Mouse (Mus musculus) forebrain, embryonic 15.5 days (tissue): ENCODE results near the gene Csk. TPM values are rescaled to one million over a fixed set of nuclear protein-coding genes. Genes with fewer than 3 reads are reported as not detected.
A peak's percentile ranks its signal among the peaks of the same experiment; 100 is the strongest.

Experiments used
- ATAC-seq: fragments of 200-750 bp; cut with Nextera tagmentation; replicated peaks from 2 replicates; pipeline ENCODE4 v1.8.0; 2017; ENCODE audit warnings: mild to moderate bottlenecking, moderate TSS enrichment, moderate library complexity
- H3K27ac ChIP-seq: fragments of 300-500 bp; sonication (generic); replicated peaks from 2 replicates; pipeline ENCODE4 v1.5.1; 2015; ENCODE audit warnings: mild to moderate bottlenecking, inconsistent platforms
- H3K27me3 ChIP-seq: fragments of 300-500 bp; sonication (generic); 2 replicates; pipeline ENCODE4 v1.6.1; 2015; ENCODE audit warnings: inconsistent platforms
- H3K36me3 ChIP-seq: fragments of 300-500 bp; sonication (generic); 2 replicates; pipeline ENCODE4 v1.6.1; 2015; ENCODE audit warnings: mild to moderate bottlenecking, inconsistent platforms
- H3K4me1 ChIP-seq: fragments of 300-500 bp; sonication (generic); 2 replicates; pipeline ENCODE4 v1.6.1; 2015; ENCODE audit warnings: inconsistent platforms
- H3K4me2 ChIP-seq: fragments of 300-500 bp; sonication (generic); replicated peaks from 2 replicates; pipeline ENCODE4 v1.6.1; 2015; ENCODE audit warnings: mild to moderate bottlenecking, inconsistent platforms
- H3K4me3 ChIP-seq: fragments of 300-500 bp; sonication (generic); 2 replicates; pipeline ENCODE4 v1.5.1; 2015; ENCODE audit warnings: mild to moderate bottlenecking, inconsistent platforms
- H3K9ac ChIP-seq: fragments of 300-500 bp; sonication (generic); replicated peaks from 2 replicates; pipeline ENCODE4 v1.6.1; 2015; ENCODE audit warnings: mild to moderate bottlenecking, inconsistent platforms
- H3K9me3 ChIP-seq: fragments of 300-500 bp; sonication (generic); 2 replicates; pipeline ENCODE4 v1.6.1; 2016; ENCODE audit warnings: inconsistent platforms
- WGBS: fragments of 180-500 bp; shearing (Covaris S2); methylation state at CpG from one replicate; pipeline ENCODE4 v1.1.7; 2015; ENCODE audit warnings: mixed read lengths; 5-methylcytosine and 5-hydroxymethylcytosine counted together
- polyA plus RNA-seq: library from polyadenylated mRNA; unstranded; fragments of >200 nt; fragmentation: Nextera tagmentation; extraction: Ambion mirVana; gene quantifications from 2 replicates; pipeline ENCODE4 v1.2.1, GENCODE M21; 2015

Csk gene
- polyA plus RNA-seq, 1 experiment from 2014 or later = 41.7 TPM

- Histone ChIP-seq H3K27me3 (no peaks in the 10 kb centered on the region), H3K4me2 (peak overlapping the region; percentile 46), H3K27ac (no peak overlapping the region), H3K9ac (peak overlapping the region; percentile 48), H3K4me3 (peak overlapping the region; percentile 15; the same call in 1 of the 2 replicates), H3K9me3 (no peaks in the 10 kb centered on the region), H3K4me1 (peaks cover 12% of the 10 kb centered on the region), H3K36me3 (no peaks in the 10 kb centered on the region)
- peak; percentile 84 for ATAC-seq
- WGBS = 1% methylated on average over 11 of the region's 11 CpGs
These were observed 2.3 kb upstream of the Csk start for GRCm38 (mm10) chr9:57655749-57656148.

- no peak overlapping the region for H3K9ac ChIP-seq
These were observed 1.5 kb upstream of the Csk start for GRCm38 (mm10) chr9:57654966-57655365.

GRCm38 (mm10) chr9:57652855-57653254 lies 576 bp downstream of the Csk start:
- H3K27me3 ChIP-seq = no peaks in the 10 kb centered on the region
- no peak for ATAC-seq

More at GRCm38 (mm10) chr9:57654966-57655365, 1.5 kb upstream of the Csk start:
- 93% methylated on average over 1 of the region's 1 CpGs for WGBS
- no peak for ATAC-seq
- Histone ChIP-seq H3K4me2 (no peak overlapping the region), H3K9me3 (no peaks in the 10 kb centered on the region), H3K4me1 (peaks cover 14% of the 10 kb centered on the region), H3K4me3 (no peak overlapping the region), H3K27me3 (no peaks in the 10 kb centered on the region), H3K36me3 (no peaks in the 10 kb centered on the region), H3K27ac (no peak overlapping the region)

GRCm38 (mm10) chr9:57652351-57652750 lies 1.1 kb downstream of the Csk start:
- no peaks in the 10 kb centered on the region for H3K9me3 ChIP-seq
- H3K4me3 ChIP-seq = no peak overlapping the region
- H3K4me1 ChIP-seq = peaks cover 14% of the 10 kb centered on the region
- H3K27me3 ChIP-seq = no peaks in the 10 kb centered on the region
- H3K27ac ChIP-seq = no peak overlapping the region
- 66% methylated on average over 9 of the region's 9 CpGs for WGBS
- no peak overlapping the region for H3K9ac ChIP-seq
- ATAC-seq = no peak
- H3K4me2 ChIP-seq = no peak overlapping the region
- no peaks in the 10 kb centered on the region for H3K36me3 ChIP-seq

More at GRCm38 (mm10) chr9:57652855-57653254, 576 bp downstream of the Csk start:
- Histone ChIP-seq H3K27ac (no peak overlapping the region), H3K9me3 (no peaks in the 10 kb centered on the region), H3K36me3 (no peaks in the 10 kb centered on the region), H3K4me3 (no peak overlapping the region), H3K4me2 (no peak overlapping the region), H3K4me1 (peaks cover 14% of the 10 kb centered on the region), H3K9ac (no peak overlapping the region)
- 8% methylated on average over 3 of the region's 3 CpGs for WGBS

- no peak overlapping the region for H3K4me3 ChIP-seq
- peak; percentile 21; the same call in 1 of the 2 replicates for ATAC-seq
- no peaks in the 10 kb centered on the region for H3K27me3 ChIP-seq
- peaks cover 11% of the 10 kb centered on the region for H3K4me1 ChIP-seq
- 42% methylated on average over 6 of the region's 6 CpGs for WGBS
- no peak overlapping the region for H3K4me2 ChIP-seq
- H3K36me3 ChIP-seq = no peaks in the 10 kb centered on the region
- no peak overlapping the region for H3K27ac ChIP-seq
- H3K9ac ChIP-seq = no peak overlapping the region
- no peaks in the 10 kb centered on the region for H3K9me3 ChIP-seq
These were observed 2.6 kb downstream of the Csk start for GRCm38 (mm10) chr9:57650786-57651311.

GRCm38 (mm10) chr9:57650130-57650785 lies 3.2 kb downstream of the Csk start:
- no peak overlapping the region for H3K4me2 ChIP-seq
- H3K4me3 ChIP-seq = no peak overlapping the region
- ATAC-seq = no peak
- WGBS = 94% methylated on average over 6 of the region's 6 CpGs
- no peak overlapping the region for H3K27ac ChIP-seq
- peaks cover 9% of the 10 kb centered on the region for H3K4me1 ChIP-seq
- H3K27me3 ChIP-seq = no peaks in the 10 kb centered on the region
- no peak overlapping the region for H3K9ac ChIP-seq
- H3K9me3 ChIP-seq = no peaks in the 10 kb centered on the region
- no peaks in the 10 kb centered on the region for H3K36me3 ChIP-seq

- no peak overlapping the region for H3K4me2 ChIP-seq
- ATAC-seq = no peak
- peaks cover 30% of the 10 kb centered on the region for H3K4me1 ChIP-seq
- no peaks in the 10 kb centered on the region for H3K27me3 ChIP-seq
- H3K9me3 ChIP-seq = no peaks in the 10 kb centered on the region
- H3K9ac ChIP-seq = no peak overlapping the region
- H3K36me3 ChIP-seq = no peaks in the 10 kb centered on the region
- H3K4me3 ChIP-seq = no peak overlapping the region
- H3K27ac ChIP-seq = no peak overlapping the region
- 65% methylated on average over 4 of the region's 4 CpGs for WGBS
These were observed 5.9 kb downstream of the Csk start for GRCm38 (mm10) chr9:57647286-57648108.

- Histone ChIP-seq H3K4me2 (no peak overlapping the region), H3K4me1 (peaks cover 38% of the 10 kb centered on the region), H3K27ac (no peak overlapping the region), H3K9me3 (no peaks in the 10 kb centered on the region), H3K9ac (no peak overlapping the region), H3K36me3 (no peaks in the 10 kb centered on the region; the same call in 1 of the 2 replicates), H3K27me3 (no peaks in the 10 kb centered on the region), H3K4me3 (no peak overlapping the region)
- no peak for ATAC-seq
- WGBS = 43% methylated on average over 12 of the region's 12 CpGs
These were observed 6.8 kb downstream of the Csk start for GRCm38 (mm10) chr9:57646551-57647103.

GRCm38 (mm10) chr9:57644944-57645893 lies 8.2 kb downstream of the Csk start:
- Histone ChIP-seq H3K27ac (peak overlapping the region; percentile 97), H3K4me1 (peaks cover 46% of the 10 kb centered on the region), H3K9me3 (no peaks in the 10 kb centered on the region), H3K4me2 (peak overlapping the region; percentile 77), H3K4me3 (peak overlapping the region; percentile 92), H3K36me3 (no peaks in the 10 kb centered on the region; the same call in 1 of the 2 replicates), H3K27me3 (no peaks in the 10 kb centered on the region), H3K9ac (peak overlapping the region; percentile 99)
- peak; percentile 91 for ATAC-seq
- WGBS = under 1% methylated on average over 77 of the region's 85 CpGs

- under 1% methylated on average over 18 of the region's 18 CpGs for WGBS
- no peaks in the 10 kb centered on the region; the same call in 1 of the 2 replicates for H3K36me3 ChIP-seq
- no peaks in the 10 kb centered on the region for H3K27me3 ChIP-seq
- H3K9me3 ChIP-seq = no peaks in the 10 kb centered on the region
- ATAC-seq = peak; percentile 36
- peak overlapping the region; percentile 92 for H3K4me3 ChIP-seq
- H3K4me1 ChIP-seq = peaks cover 53% of the 10 kb centered on the region
- peak overlapping the region; percentile 77 for H3K4me2 ChIP-seq
- H3K27ac ChIP-seq = peak overlapping the region; percentile 97
- peak overlapping the region; percentile 99 for H3K9ac ChIP-seq
These were observed 8.9 kb downstream of the Csk start for GRCm38 (mm10) chr9:57644442-57644943.

- ATAC-seq = no peak
- peak overlapping the region; percentile 92 for H3K4me3 ChIP-seq
- 69% methylated on average over 7 of the region's 7 CpGs for WGBS
- no peaks in the 10 kb centered on the region; the same call in 1 of the 2 replicates for H3K36me3 ChIP-seq
- no peak overlapping the region for H3K27ac ChIP-seq
- H3K9ac ChIP-seq = peak overlapping the region; percentile 99
- H3K27me3 ChIP-seq = no peaks in the 10 kb centered on the region
- H3K4me2 ChIP-seq = peak overlapping the region; percentile 77
- peaks cover 60% of the 10 kb centered on the region for H3K4me1 ChIP-seq
- no peaks in the 10 kb centered on the region for H3K9me3 ChIP-seq
These were observed 9.6 kb downstream of the Csk start for GRCm38 (mm10) chr9:57643856-57644180.
